Mouse (Mus musculus): Measurements from ENCODE around the gene Jakmip3. TPM values are rescaled to one million over a fixed set of nuclear protein-coding genes. Genes with fewer than 3 reads are reported as not detected.

The Jakmip3 gene
- polyA plus RNA-seq, 1 experiment = not detected

DNA sequence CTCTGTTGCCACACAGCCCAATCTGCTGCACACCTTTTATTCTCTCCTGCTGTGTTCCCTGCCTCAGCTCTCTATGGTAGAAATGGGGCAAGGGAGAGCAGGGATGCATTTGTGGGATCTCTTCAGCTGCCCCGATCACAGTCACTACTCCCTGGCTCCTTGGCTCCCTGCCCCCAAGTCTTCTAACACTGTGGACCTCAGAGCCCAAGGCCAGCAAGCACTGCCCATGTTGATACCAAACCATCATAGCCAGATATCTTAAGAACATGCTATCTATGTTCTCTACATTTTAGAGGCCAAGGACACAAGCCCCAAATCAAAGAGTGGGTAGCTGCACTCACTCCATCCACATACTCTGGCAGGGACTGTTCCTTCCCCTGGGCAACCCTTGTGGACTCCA lies 80.8 kb downstream of the Jakmip3 start:
- WGBS = 74% methylated on average over 1 of the region's 1 CpGs
- Histone ChIP-seq H3K4me3 (replicated peaks; ENCODE audit: control insufficient read depth, low read depth, low read length) (no peak overlapping the region), H3K4me1 (ENCODE audit: control insufficient read depth, insufficient read depth, low read length) (no peaks in the 10 kb centered on the region), H3K27ac (ENCODE audit: control insufficient read depth, insufficient read depth, low read depth, low read length, poor library complexity) (no peak overlapping the region)
- TF ChIP-seq POLR2A (IDR thresholded peaks at IDR 0.05; ENCODE audit: borderline replicate concordance, control insufficient read depth, low read depth, low read length) = no peak
- TF ChIP-seq CTCF (IDR thresholded peaks at IDR 0.05; ENCODE audit: control insufficient read depth, insufficient read depth, low read length) = no peak

DNA sequence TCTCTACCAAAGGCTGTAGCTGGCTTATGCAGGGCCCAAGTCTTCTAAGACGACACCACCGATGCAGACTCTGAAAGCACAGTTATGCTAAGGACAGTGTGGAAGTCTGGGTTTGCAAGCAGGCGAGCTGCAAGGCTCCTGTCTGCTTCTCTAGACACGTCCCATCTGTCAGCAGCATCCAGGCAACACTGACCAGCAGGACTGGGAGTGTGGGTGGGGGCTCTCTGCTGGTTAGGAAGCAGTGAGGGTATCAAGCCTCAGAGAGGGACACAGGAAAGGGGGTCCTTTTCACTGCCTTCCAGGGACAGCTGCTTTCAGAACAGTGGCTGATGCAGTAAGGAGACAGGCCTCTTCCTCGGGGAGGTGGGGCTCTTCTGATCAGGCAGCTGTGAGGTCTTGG lies 86.6 kb downstream of the Jakmip3 start:
- TF ChIP-seq CTCF (IDR thresholded peaks at IDR 0.05; ENCODE audit: control insufficient read depth, insufficient read depth, low read length) (no peak), POLR2A (IDR thresholded peaks at IDR 0.05; ENCODE audit: borderline replicate concordance, control insufficient read depth, low read depth, low read length) (no peak)
- 64% methylated on average over 5 of the region's 5 CpGs for WGBS
- H3K27ac ChIP-seq (ENCODE audit: control insufficient read depth, insufficient read depth, low read depth, low read length, poor library complexity) = no peak overlapping the region
- no peaks in the 10 kb centered on the region for H3K4me1 ChIP-seq (ENCODE audit: control insufficient read depth, insufficient read depth, low read length)
- H3K4me3 ChIP-seq (replicated peaks; ENCODE audit: control insufficient read depth, low read depth, low read length) = no peak overlapping the region

- Histone ChIP-seq H3K4me3 (replicated peaks; ENCODE audit: control insufficient read depth, low read depth, low read length) (no peak overlapping the region), H3K27ac (ENCODE audit: control insufficient read depth, insufficient read depth, low read depth, low read length, poor library complexity) (no peak overlapping the region), H3K4me1 (ENCODE audit: control insufficient read depth, insufficient read depth, low read length) (no peaks in the 10 kb centered on the region)
- TF ChIP-seq POLR2A (IDR thresholded peaks at IDR 0.05; ENCODE audit: borderline replicate concordance, control insufficient read depth, low read depth, low read length) = no peak
- 85% methylated on average over 4 of the region's 4 CpGs for WGBS
Measured at GRCm38 (mm10) chr7:139031215-139031614, 90.7 kb downstream of the Jakmip3 start.

GRCm38 (mm10) chr7:139063406-139063805 lies 122.9 kb downstream of the Jakmip3 start:
- H3K4me3 ChIP-seq (replicated peaks; ENCODE audit: control insufficient read depth, low read depth, low read length) = no peak overlapping the region
- WGBS = 52% methylated on average over 4 of the region's 4 CpGs
- no peak overlapping the region for H3K27ac ChIP-seq (ENCODE audit: control insufficient read depth, insufficient read depth, low read depth, low read length, poor library complexity)
- no peaks in the 10 kb centered on the region for H3K4me1 ChIP-seq (ENCODE audit: control insufficient read depth, insufficient read depth, low read length)
- TF ChIP-seq CTCF (IDR thresholded peaks at IDR 0.05; ENCODE audit: control insufficient read depth, insufficient read depth, low read length) (peak; percentile 40), POLR2A (IDR thresholded peaks at IDR 0.05; ENCODE audit: borderline replicate concordance, control insufficient read depth, low read depth, low read length) (no peak)

- H3K27ac ChIP-seq (ENCODE audit: control insufficient read depth, insufficient read depth, low read depth, low read length, poor library complexity) = no peak overlapping the region
- WGBS = 0% methylated on average over 2 of the region's 2 CpGs
- TF ChIP-seq CTCF (IDR thresholded peaks at IDR 0.05; ENCODE audit: control insufficient read depth, insufficient read depth, low read length) = peak; percentile 63
- no peak for TF ChIP-seq POLR2A (IDR thresholded peaks at IDR 0.05; ENCODE audit: borderline replicate concordance, control insufficient read depth, low read depth, low read length)
Measured at GRCm38 (mm10) chr7:139068182-139068623, 127.7 kb downstream of the Jakmip3 start.

GRCm38 (mm10) chr7:139074189-139074588 lies 133.7 kb downstream of the Jakmip3 start:
- 45% methylated on average over 6 of the region's 6 CpGs for WGBS
- Histone ChIP-seq H3K4me1 (ENCODE audit: control insufficient read depth, insufficient read depth, low read length) (no peaks in the 10 kb centered on the region), H3K4me3 (replicated peaks; ENCODE audit: control insufficient read depth, low read depth, low read length) (no peak overlapping the region), H3K27ac (ENCODE audit: control insufficient read depth, insufficient read depth, low read depth, low read length, poor library complexity) (no peak overlapping the region)
- no peak for TF ChIP-seq POLR2A (IDR thresholded peaks at IDR 0.05; ENCODE audit: borderline replicate concordance, control insufficient read depth, low read depth, low read length)
- TF ChIP-seq CTCF (IDR thresholded peaks at IDR 0.05; ENCODE audit: control insufficient read depth, insufficient read depth, low read length) = no peak

More at GRCm38 (mm10) chr7:139068182-139068623, 127.7 kb downstream of the Jakmip3 start:
- no peaks in the 10 kb centered on the region for H3K4me1 ChIP-seq (ENCODE audit: control insufficient read depth, insufficient read depth, low read length)
- H3K4me3 ChIP-seq (replicated peaks; ENCODE audit: control insufficient read depth, low read depth, low read length) = no peak overlapping the region

DNA sequence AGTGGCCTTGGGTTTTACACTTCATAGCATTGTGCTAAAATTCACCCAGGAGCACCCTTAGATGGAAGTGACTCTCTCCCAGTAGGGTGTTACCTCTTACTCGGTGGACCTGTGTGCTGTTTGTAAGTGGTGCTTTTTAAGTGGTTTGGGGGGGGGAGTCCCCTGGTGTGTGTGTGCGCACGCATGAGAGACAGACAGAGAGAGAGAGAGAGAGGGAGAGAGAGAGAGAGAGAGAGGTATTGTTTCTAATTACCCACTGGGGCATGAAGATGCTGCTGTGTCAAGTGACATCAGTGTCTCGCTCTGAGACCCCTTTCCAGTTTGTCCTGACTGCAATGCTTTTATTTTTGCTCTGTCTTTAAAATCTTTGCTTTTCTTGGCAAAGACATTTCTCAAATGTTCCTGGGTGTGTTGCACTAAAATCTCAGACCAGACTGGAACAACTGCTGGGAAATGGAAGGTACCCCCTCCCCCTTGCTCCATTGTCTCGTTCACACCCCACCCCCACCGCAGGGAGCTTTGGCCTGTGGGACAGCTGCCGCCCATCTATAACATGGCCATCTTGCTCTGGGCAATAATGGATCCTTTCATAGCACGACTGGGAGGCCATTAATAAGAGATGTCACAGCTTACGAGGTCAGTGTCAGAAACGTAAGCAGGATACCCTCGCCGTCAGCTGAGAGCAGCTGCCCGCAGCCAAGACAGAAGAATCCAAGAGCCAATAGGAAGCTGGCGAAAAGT lies 134.7 kb downstream of the Jakmip3 start:
- Histone ChIP-seq H3K27ac (ENCODE audit: control insufficient read depth, insufficient read depth, low read depth, low read length, poor library complexity) (no peak overlapping the region), H3K4me1 (ENCODE audit: control insufficient read depth, insufficient read depth, low read length) (no peaks in the 10 kb centered on the region), H3K4me3 (replicated peaks; ENCODE audit: control insufficient read depth, low read depth, low read length) (no peak overlapping the region)
- 71% methylated on average over 14 of the region's 14 CpGs for WGBS
- TF ChIP-seq CTCF (IDR thresholded peaks at IDR 0.05; ENCODE audit: control insufficient read depth, insufficient read depth, low read length) (no peak), POLR2A (IDR thresholded peaks at IDR 0.05; ENCODE audit: borderline replicate concordance, control insufficient read depth, low read depth, low read length) (no peak)

GRCm38 (mm10) chr7:139077283-139077682 lies 136.8 kb downstream of the Jakmip3 start:
- 44% methylated on average over 7 of the region's 7 CpGs for WGBS
- no peak for TF ChIP-seq POLR2A (IDR thresholded peaks at IDR 0.05; ENCODE audit: borderline replicate concordance, control insufficient read depth, low read depth, low read length)
- no peak for TF ChIP-seq CTCF (IDR thresholded peaks at IDR 0.05; ENCODE audit: control insufficient read depth, insufficient read depth, low read length)
- H3K4me1 ChIP-seq (ENCODE audit: control insufficient read depth, insufficient read depth, low read length) = no peaks in the 10 kb centered on the region
- no peak overlapping the region for H3K27ac ChIP-seq (ENCODE audit: control insufficient read depth, insufficient read depth, low read depth, low read length, poor library complexity)
- no peak overlapping the region for H3K4me3 ChIP-seq (replicated peaks; ENCODE audit: control insufficient read depth, low read depth, low read length)

Measured in bone marrow, adult 2 months (tissue).